Mouse (Mus musculus) midbrain, embryonic 10.5 days (tissue): Measurements from ENCODE around the gene Tex46. TPM values are rescaled to one million over a fixed set of nuclear protein-coding genes. Genes with fewer than 3 reads are reported as not detected.

Experiments used
- DNase-seq: peaks from one replicate; pipeline ENCODE4 v3.0.0-alpha.2; 2017; ENCODE audit warnings: low spot score
- H3K27ac ChIP-seq: fragments of 300-500 bp; sonication (generic); replicated peaks from 2 replicates; pipeline ENCODE4 v1.5.1; 2016; ENCODE audit warnings: mild to moderate bottlenecking
- H3K27me3 ChIP-seq: fragments of 300-500 bp; sonication (generic); 2 replicates; pipeline ENCODE4 v1.6.1; 2016; ENCODE audit warnings: low read depth, mild to moderate bottlenecking; ENCODE audit not compliant: poor library complexity, severe bottlenecking
- H3K36me3 ChIP-seq: fragments of 300-500 bp; sonication (generic); 2 replicates; pipeline ENCODE4 v1.6.1; 2016; ENCODE audit warnings: mild to moderate bottlenecking, moderate library complexity
- H3K4me1 ChIP-seq: fragments of 300-500 bp; sonication (generic); 2 replicates; pipeline ENCODE4 v1.6.1; 2016
- H3K4me3 ChIP-seq: fragments of 300-500 bp; sonication (generic); 2 replicates; pipeline ENCODE4 v1.5.1; 2016; ENCODE audit warnings: mild to moderate bottlenecking, moderate library complexity
- H3K9me3 ChIP-seq: fragments of 300-500 bp; sonication (generic); replicated peaks from 2 replicates; pipeline ENCODE4 v1.6.1; 2016; ENCODE audit warnings: mild to moderate bottlenecking
- WGBS: fragments of 180-500 bp; shearing (Covaris S2); methylation state at CpG from one replicate; pipeline ENCODE4 v1.1.7; 2016; 5-methylcytosine and 5-hydroxymethylcytosine counted together
- polyA plus RNA-seq: library from polyadenylated mRNA; unstranded; fragments of >200 nt; fragmentation: Nextera tagmentation; extraction: Ambion mirVana; gene quantifications from 2 replicates; pipeline ENCODE4 v1.2.1, GENCODE M21; 2016

Tex46 gene
- not detected in 2 replicates for polyA plus RNA-seq

DNA sequence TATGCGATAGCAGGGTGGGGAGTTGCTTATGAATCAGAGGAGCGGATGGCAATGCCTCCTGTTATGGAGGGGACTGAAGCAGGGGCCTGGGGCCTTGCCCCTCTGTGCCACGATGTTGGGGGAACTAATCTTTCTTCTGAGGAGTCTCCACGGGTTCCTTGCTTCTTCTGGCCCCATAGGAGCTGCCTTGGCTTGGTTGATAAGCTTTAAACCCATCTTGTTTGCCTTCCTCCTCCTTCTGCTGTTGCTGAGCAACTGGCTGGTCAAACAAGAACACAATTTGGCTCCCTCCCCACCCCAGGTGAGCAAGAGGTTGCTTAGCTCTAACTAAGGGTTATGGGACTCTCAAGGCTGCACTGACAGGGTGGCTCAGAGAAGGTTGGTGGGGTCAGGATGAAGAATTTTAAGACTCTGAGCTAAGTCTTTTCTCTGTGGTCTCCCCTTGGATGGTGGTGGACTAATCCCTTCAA lies at the start of gene Tex46:
Gene Tex46, plus strand, starts transcription at position 51 of the 470 bp plus-strand sequence.
- Histone ChIP-seq H3K9me3 (no peaks in the 10 kb centered on the region), H3K36me3 (no peaks in the 10 kb centered on the region), H3K27me3 (no peaks in the 10 kb centered on the region), H3K4me3 (no peak within 1 kb of the TSS), H3K4me1 (peaks cover 7% of the 10 kb centered on the region), H3K27ac (0 out of 2 replicates have a peak within 1 kb of the TSS, but pooled peaks have one; percentile 17)
- no peak for DNase-seq
- 65% methylated on average over 4 of the region's 4 CpGs for WGBS

DNA sequence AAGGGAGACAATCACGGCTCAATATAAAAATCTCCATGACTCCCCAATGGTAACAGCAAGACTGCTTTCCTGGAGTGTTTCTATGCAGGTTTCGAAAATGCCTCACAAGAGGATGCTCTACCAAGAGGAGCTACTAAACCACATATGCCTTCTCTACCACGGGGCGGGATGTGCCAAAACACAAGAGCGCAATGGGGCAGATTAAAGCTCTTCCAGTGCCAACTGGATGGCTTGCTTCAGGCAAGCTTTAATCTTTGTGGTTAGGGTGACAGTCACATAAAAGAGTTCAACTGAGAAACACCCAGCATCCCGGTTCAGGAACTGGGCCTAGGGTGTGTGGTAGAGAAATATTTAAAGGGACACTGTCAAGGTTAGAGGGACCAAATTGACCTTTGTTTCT lies 47.5 kb upstream of the Tex46 start:
- 89% methylated on average over 6 of the region's 6 CpGs for whole genome bisulfite sequencing
- no peak for DNase-seq
- H3K27me3 ChIP-seq = no peaks in the 10 kb centered on the region
- no peaks in the 10 kb centered on the region for H3K9me3 ChIP-seq
- H3K4me1 ChIP-seq = no peaks in the 10 kb centered on the region
- H3K4me3 ChIP-seq = no peak overlapping the region
- peaks cover 100% of the 10 kb centered on the region for H3K36me3 ChIP-seq
- no peak overlapping the region for H3K27ac ChIP-seq

DNA sequence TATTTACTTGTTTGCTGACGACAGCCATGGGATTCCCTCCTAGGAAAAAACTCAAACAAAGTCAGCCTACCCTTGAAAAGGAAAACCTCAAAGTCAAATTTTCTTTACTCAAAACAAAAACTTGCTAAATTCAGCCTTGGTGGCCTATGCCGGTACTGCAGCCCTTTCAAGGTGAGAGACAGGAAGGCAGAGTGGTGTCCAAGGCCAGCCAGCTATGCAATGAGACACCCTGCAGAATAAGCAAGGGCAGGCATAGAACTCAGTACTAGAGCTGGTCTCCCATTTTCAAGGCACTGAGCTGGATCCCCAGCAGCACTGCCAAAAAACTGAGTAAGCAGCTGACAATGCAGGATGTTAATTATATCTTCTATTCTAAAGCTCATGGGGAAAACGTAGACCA lies 41.6 kb upstream of the Tex46 start:
- 89% methylated on average over 3 of the region's 3 CpGs for WGBS
- Histone ChIP-seq H3K4me3 (no peak overlapping the region), H3K27ac (no peak overlapping the region), H3K4me1 (no peaks in the 10 kb centered on the region), H3K9me3 (no peaks in the 10 kb centered on the region), H3K27me3 (no peaks in the 10 kb centered on the region), H3K36me3 (peaks cover 99% of the 10 kb centered on the region)
- DNase-seq = no peak

DNA sequence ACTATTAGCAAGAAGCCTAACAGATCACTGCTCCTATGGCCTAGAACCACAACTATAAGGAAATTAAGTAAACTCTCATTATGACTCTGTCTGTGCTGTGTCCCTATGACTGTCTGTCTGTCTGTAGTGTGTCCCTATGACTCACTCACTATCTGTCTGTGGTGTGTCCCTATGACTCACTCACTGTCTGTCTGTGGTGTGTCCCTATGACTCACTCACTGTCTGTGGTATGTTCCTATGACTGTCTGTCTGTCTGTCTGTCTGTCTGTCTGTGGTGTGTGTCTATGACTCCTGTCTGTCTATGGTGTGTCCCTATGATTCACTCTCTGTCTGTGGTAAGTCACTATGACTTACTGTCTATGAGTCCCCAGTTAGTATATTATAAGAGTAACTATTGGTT lies 40.2 kb upstream of the Tex46 start:
- no peak for DNase-seq
- Histone ChIP-seq H3K4me3 (no peak overlapping the region), H3K9me3 (no peaks in the 10 kb centered on the region), H3K36me3 (peaks cover 95% of the 10 kb centered on the region), H3K27me3 (no peaks in the 10 kb centered on the region), H3K4me1 (no peaks in the 10 kb centered on the region), H3K27ac (no peak overlapping the region)

DNA sequence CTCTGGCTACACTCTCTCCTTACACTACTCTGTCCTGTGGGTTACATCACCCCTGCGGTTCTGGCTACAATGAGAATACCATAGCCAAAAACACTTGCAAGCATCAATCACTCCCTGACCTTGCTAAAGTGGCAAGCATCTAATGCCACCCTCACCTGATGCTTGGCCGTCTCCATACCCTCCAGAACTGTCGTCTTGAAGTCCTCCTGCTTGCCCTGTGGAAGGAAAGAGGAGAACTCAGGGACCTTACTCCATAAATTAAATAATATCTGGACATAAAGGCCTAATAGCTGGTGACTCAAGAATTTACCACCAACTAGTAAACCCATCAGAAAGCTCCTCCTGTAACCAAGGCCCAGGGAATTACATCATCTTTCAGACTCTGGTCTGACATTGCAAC lies 28.4 kb upstream of the Tex46 start:
- 95% methylated on average over 3 of the region's 3 CpGs for WGBS
- no peak for DNase-seq
- H3K4me3 ChIP-seq = no peak overlapping the region

DNA sequence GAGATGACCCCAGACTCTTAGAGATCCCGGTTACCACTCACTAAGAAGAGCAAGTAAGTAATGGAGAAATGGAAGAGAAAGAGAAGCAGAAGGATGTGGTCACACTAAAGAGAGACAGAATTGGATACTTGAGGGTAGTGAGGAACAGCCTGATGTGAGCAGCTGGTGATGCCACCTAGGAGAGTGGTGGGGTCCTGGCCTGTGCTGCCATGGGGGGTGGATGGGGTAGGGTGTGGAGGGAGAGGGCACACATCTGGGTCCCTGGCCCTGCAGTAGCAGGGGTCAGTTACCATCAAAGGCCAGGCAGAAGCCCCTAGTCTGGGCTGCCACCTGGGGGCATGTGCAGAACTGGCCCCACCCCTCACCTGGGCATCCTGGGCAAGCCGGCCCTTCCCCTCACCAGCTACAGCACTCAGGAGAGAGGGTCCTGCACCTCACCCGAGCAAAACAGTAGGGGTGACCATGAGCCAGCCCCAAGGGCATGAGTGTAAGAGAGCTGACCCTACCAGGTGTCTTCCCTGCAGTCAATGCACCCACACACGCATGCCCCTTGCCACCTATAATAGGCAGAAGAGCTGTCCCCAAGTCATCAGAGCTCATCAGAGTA lies 22.9 kb upstream of the Tex46 start:
- Histone ChIP-seq H3K4me3 (no peak overlapping the region), H3K36me3 (peaks cover 49% of the 10 kb centered on the region), H3K4me1 (peaks cover 12% of the 10 kb centered on the region), H3K27ac (no peak overlapping the region), H3K27me3 (no peaks in the 10 kb centered on the region), H3K9me3 (no peaks in the 10 kb centered on the region)
- WGBS = 85% methylated on average over 4 of the region's 4 CpGs
- no peak for DNase-seq

More for the DNA sequence above, 28.4 kb upstream of the Tex46 start:
- H3K4me1 ChIP-seq = peaks cover 4% of the 10 kb centered on the region; the same call in 1 of the 2 replicates
- H3K27me3 ChIP-seq = no peaks in the 10 kb centered on the region
- H3K9me3 ChIP-seq = no peaks in the 10 kb centered on the region
- H3K36me3 ChIP-seq = peaks cover 30% of the 10 kb centered on the region
- H3K27ac ChIP-seq = no peak overlapping the region

DNA sequence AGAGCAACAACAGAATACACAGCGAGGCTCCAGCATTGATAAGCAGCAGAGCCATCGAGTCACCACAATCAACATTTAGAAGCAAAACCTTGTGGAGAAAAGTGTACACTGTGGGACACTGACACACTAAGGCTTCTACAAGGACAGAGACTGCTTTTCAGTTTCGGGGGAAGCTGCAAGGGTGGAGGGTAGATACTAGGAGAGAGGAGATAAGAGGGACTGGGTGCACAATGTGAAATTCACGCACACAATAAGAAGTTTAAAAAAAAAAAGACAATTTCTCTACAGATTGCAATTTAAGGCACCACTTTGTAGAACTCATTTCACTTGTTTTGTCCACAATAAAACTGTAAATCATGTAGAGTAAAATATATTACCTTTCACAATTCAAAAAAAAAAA lies 22.2 kb upstream of the Tex46 start:
- Histone ChIP-seq H3K4me1 (peaks cover 12% of the 10 kb centered on the region), H3K9me3 (no peaks in the 10 kb centered on the region), H3K4me3 (no peak overlapping the region), H3K36me3 (peaks cover 56% of the 10 kb centered on the region), H3K27me3 (no peaks in the 10 kb centered on the region), H3K27ac (no peak overlapping the region)
- 96% methylated on average over 4 of the region's 4 CpGs for WGBS
- DNase-seq = no peak

DNA sequence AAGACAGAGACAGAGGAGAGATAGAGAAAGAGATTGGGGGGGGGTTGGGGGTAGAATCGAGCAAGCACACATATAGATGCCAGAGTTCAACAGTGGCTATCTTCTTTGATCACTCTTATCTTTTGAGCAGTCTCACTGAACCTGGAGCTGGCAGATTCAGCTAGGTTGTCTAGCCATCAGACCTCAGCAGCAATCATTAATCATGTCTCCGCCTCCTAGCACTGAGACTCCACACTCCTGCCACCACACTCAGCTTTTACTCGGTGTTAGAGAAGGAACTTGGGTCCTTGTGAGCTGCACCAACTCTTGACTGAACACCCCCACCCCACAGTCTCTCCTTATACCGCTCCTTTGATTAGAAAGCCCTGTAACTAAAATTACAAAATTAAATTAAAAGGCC lies 18.1 kb upstream of the Tex46 start:
- Histone ChIP-seq H3K27ac (no peak overlapping the region), H3K4me3 (no peak overlapping the region), H3K36me3 (peaks cover 50% of the 10 kb centered on the region), H3K27me3 (no peaks in the 10 kb centered on the region), H3K9me3 (no peaks in the 10 kb centered on the region), H3K4me1 (peaks cover 22% of the 10 kb centered on the region)
- 84% methylated on average over 4 of the region's 4 CpGs for WGBS
- DNase-seq = no peak

DNA sequence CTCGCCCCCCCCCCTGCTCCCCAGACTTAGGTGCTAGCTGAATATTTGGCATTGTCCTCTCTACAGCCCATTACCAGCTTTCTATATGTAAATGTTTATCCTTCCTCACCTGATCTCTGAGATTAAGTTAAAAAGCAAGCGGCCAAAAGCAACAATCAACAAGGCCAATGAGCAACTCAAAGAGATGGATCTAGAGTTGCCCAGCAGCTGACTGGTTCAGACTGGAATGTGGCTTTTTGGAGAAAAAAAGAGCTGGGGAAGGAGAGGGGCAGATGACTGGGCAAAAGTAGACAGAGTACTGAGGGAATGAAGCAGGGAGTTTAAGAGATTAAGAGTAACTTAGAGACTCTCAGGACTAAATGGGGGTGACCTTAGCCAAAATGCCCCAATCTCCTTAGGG lies 16.2 kb upstream of the Tex46 start:
- H3K9me3 ChIP-seq = no peaks in the 10 kb centered on the region
- no peaks in the 10 kb centered on the region for H3K27me3 ChIP-seq
- WGBS = 85% methylated on average over 2 of the region's 2 CpGs
- peaks cover 18% of the 10 kb centered on the region for H3K4me1 ChIP-seq
- no peak for DNase-seq
- no peak overlapping the region for H3K27ac ChIP-seq
- H3K36me3 ChIP-seq = peaks cover 56% of the 10 kb centered on the region
- H3K4me3 ChIP-seq = no peak overlapping the region

DNA sequence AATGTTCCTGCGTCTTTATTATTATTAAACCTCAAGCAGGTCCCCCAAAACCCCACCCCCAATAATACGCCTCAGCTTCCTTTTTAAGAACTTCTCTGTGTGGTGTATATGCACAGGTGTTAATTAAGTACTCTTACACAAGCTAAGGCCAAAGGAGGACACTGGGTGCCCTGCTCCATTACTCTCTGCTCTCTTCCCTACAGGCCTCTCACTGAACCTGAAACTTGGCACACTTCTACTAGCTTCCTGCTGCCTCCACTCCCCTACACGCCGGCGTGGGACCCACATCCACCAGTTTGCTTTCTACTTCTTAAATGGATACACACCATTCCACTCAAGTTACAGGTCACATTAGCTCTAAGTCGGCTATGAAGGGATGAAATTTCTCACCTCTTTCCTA lies 15.0 kb upstream of the Tex46 start:
- Histone ChIP-seq H3K36me3 (peaks cover 55% of the 10 kb centered on the region), H3K4me3 (no peak overlapping the region), H3K27ac (no peak overlapping the region), H3K9me3 (no peaks in the 10 kb centered on the region), H3K4me1 (peaks cover 19% of the 10 kb centered on the region), H3K27me3 (no peaks in the 10 kb centered on the region)
- DNase-seq = no peak
- WGBS = 89% methylated on average over 6 of the region's 6 CpGs

DNA sequence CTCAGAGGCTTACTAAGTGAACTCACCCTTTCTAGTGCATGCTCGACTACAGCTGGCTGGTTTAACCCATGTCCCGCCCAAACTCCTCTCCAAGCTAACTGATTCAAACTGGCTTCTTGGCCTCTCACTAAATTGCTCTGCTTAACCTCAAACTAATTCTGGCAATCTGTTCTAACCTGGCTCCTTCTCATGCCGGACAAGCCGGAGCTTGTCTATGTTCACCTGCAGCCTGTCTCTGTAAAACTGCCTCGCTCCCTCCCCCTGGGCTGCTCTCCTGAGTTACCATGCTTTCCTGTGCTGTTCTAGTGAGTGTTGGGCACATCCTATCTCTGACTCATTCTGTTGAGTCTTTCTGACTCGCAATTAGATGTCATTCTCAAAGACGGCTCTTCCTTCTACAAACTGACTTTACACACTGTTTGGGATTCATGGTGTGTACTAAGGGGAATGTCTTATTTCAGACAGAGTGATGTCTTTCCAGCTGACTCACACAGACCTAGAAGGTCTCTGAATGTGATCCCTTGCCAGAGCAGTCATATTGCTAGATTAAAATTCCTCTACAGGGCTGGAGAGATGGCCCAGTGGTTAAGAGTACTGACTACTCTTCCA lies 11.9 kb upstream of the Tex46 start:
- H3K36me3 ChIP-seq = peaks cover 28% of the 10 kb centered on the region

DNA sequence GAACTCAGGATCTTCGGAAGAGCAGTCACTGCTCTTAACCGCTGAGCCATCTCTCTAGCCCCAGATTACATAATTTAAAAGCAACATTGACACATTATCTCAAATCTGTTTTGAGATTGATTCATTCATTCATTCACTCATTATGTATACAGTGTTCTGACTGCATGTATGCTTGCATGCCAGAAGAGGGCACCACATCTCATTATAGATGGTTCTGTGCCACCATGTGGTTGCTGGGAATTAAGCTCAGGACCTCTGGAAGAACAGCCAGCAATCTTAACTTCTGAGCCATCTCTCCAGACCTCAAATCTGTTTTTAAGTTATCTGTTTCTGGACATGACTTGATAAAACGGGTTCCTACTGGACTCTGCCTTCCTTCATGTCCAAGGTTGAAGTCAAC lies 10.4 kb upstream of the Tex46 start:
- Histone ChIP-seq H3K27me3 (no peaks in the 10 kb centered on the region), H3K9me3 (no peaks in the 10 kb centered on the region), H3K4me3 (peak overlapping the region; percentile 99; the same call in 1 of the 2 replicates), H3K27ac (no peak overlapping the region), H3K36me3 (peaks cover 23% of the 10 kb centered on the region), H3K4me1 (peaks cover 22% of the 10 kb centered on the region)
- no peak for DNase-seq
- 92% methylated on average over 3 of the region's 3 CpGs for WGBS

More for the DNA sequence above, 11.9 kb upstream of the Tex46 start:
- Histone ChIP-seq H3K9me3 (no peaks in the 10 kb centered on the region), H3K27me3 (no peaks in the 10 kb centered on the region), H3K4me3 (no peak overlapping the region), H3K4me1 (peaks cover 32% of the 10 kb centered on the region), H3K27ac (no peak overlapping the region)
- no peak for DNase-seq
- 95% methylated on average over 7 of the region's 7 CpGs for WGBS

DNA sequence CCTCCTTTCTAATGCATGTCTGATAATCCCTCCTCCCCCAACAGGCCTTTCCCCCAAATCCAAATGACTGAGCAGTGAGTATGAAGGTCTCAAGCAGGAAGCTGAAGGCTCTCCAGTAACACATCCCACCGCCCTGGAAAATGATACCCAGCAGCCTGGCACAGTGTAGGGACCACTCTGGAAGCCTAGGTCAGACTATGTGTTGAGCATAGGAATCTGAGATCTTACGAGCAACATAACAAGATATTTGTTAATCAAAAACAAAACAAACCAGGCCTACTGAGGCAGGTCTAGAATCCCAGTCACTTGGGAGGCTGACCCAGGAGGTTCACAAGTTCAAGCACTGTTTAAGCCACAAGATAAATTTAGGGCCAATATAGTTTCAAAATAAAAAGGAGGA lies 9.7 kb upstream of the Tex46 start:
- no peak for DNase-seq
- Histone ChIP-seq H3K27ac (no peak overlapping the region), H3K4me3 (peak overlapping the region; percentile 99), H3K36me3 (peaks cover 23% of the 10 kb centered on the region), H3K4me1 (peaks cover 17% of the 10 kb centered on the region), H3K27me3 (no peaks in the 10 kb centered on the region), H3K9me3 (no peaks in the 10 kb centered on the region)
- WGBS = 89% methylated on average over 2 of the region's 2 CpGs
